Mouse (Mus musculus): ENCODE measurements around the gene Tcf20. TPM values are rescaled to one million over a fixed set of nuclear protein-coding genes. Genes with fewer than 3 reads are reported as not detected.
"Not testable (repeated sequence)": the region's sequence is repeated elsewhere in the genome, so short reads cannot be mapped to it uniquely, and the experiment has no call there.

Gene Tcf20
- polyA plus RNA-seq, 1 experiment = 9.1 TPM

- WGBS = 50% methylated on average over 2 of the region's 2 CpGs
- no peak for DNase-seq (ENCODE audit: low read depth, low spot score)
These were observed 79.2 kb downstream of the Tcf20 start for GRCm38 (mm10) chr15:82908521-82908920.

- DNase-seq (ENCODE audit: low read depth, low spot score) = no peak
- WGBS = 89% methylated on average over 5 of the region's 5 CpGs
These were observed 80.4 kb downstream of the Tcf20 start for GRCm38 (mm10) chr15:82907306-82907705.

- 60% methylated on average over 7 of the region's 7 CpGs for WGBS
- DNase-seq (ENCODE audit: low read depth, low spot score) = no peak
These were observed 81.1 kb downstream of the Tcf20 start for GRCm38 (mm10) chr15:82906574-82907061.

GRCm38 (mm10) chr15:82905431-82906395 lies 82.0 kb downstream of the Tcf20 start:
- 79% methylated on average over 8 of the region's 8 CpGs for WGBS
- no peak for DNase-seq (ENCODE audit: low read depth, low spot score)

- DNase-seq (ENCODE audit: low read depth, low spot score) = no peak
- WGBS = 81% methylated on average over 7 of the region's 7 CpGs
These were observed 83.1 kb downstream of the Tcf20 start for GRCm38 (mm10) chr15:82904526-82904925.

- WGBS = 88% methylated on average over 4 of the region's 4 CpGs
- no peak for DNase-seq (ENCODE audit: low read depth, low spot score)
These were observed 85.2 kb downstream of the Tcf20 start for GRCm38 (mm10) chr15:82902521-82902920.

- no peak for DNase-seq (ENCODE audit: low read depth, low spot score)
- 48% methylated on average over 6 of the region's 6 CpGs for WGBS
These were observed 86.4 kb downstream of the Tcf20 start for GRCm38 (mm10) chr15:82901306-82901705.

- DNase-seq (ENCODE audit: low read depth, low spot score) = no peak
- 34% methylated on average over 3 of the region's 3 CpGs for whole genome bisulfite sequencing
These were observed 87.3 kb downstream of the Tcf20 start for GRCm38 (mm10) chr15:82900331-82900730.

GRCm38 (mm10) chr15:82899676-82900301 lies 87.9 kb downstream of the Tcf20 start:
- WGBS = 2% methylated on average over 51 of the region's 56 CpGs
- DNase-seq (ENCODE audit: low read depth, low spot score) = peak; percentile 57

- DNase-seq (ENCODE audit: low read depth, low spot score) = no peak
- WGBS = under 1% methylated on average over 84 of the region's 98 CpGs
These were observed 88.7 kb downstream of the Tcf20 start for GRCm38 (mm10) chr15:82898740-82899675.

GRCm38 (mm10) chr15:82898141-82898739 lies 89.4 kb downstream of the Tcf20 start:
- 18% methylated on average over 11 of the region's 11 CpGs for WGBS
- DNase-seq (ENCODE audit: low read depth, low spot score) = no peak

- WGBS = 32% methylated on average over 1 of the region's 1 CpGs
- no peak for DNase-seq (ENCODE audit: low read depth, low spot score)
These were observed 91.3 kb downstream of the Tcf20 start for GRCm38 (mm10) chr15:82896336-82896735.

- no peak for DNase-seq (ENCODE audit: low read depth, low spot score)
These were observed 97.2 kb downstream of the Tcf20 start for GRCm38 (mm10) chr15:82890470-82890869.

- WGBS = 66% methylated on average over 1 of the region's 1 CpGs
- no peak for DNase-seq (ENCODE audit: low read depth, low spot score)
These were observed 98.2 kb downstream of the Tcf20 start for GRCm38 (mm10) chr15:82889426-82889825.

- 69% methylated on average over 2 of the region's 2 CpGs for WGBS
- no peak for DNase-seq (ENCODE audit: low read depth, low spot score)
These were observed 99.2 kb downstream of the Tcf20 start for GRCm38 (mm10) chr15:82888466-82888865.

GRCm38 (mm10) chr15:82877309-82877708 lies 110.4 kb downstream of the Tcf20 start:
- DNase-seq (ENCODE audit: low read depth, low spot score) = no peak

GRCm38 (mm10) chr15:82876863-82877262 lies 110.8 kb downstream of the Tcf20 start:
- 78% methylated on average over 2 of the region's 2 CpGs for WGBS
- DNase-seq (ENCODE audit: low read depth, low spot score) = no peak

GRCm38 (mm10) chr15:82872037-82872436 lies 115.6 kb downstream of the Tcf20 start:
- WGBS = 91% methylated on average over 1 of the region's 1 CpGs

GRCm38 (mm10) chr15:82866286-82866685 lies 121.4 kb downstream of the Tcf20 start:
- DNase-seq (ENCODE audit: low read depth, low spot score) = not testable (repeated sequence)
- WGBS = 96% methylated on average over 3 of the region's 3 CpGs

More at GRCm38 (mm10) chr15:82872037-82872436, 115.6 kb downstream of the Tcf20 start:
- no peak for DNase-seq (ENCODE audit: low read depth, low spot score)
